Mouse (Mus musculus) thymus, adult 2 months (tissue): ENCODE measurements around the gene Fancd2os. TPM values are rescaled to one million over a fixed set of nuclear protein-coding genes. Genes with fewer than 3 reads are reported as not detected.

Source experiments
- DNase-seq: peaks from one replicate; pipeline ENCODE4 v3.0.0; 2021
- H3K27ac ChIP-seq: fragments of 200-500 bp; 2 replicates; pipeline ENCODE4 v1.5.1; 2012; ENCODE audit warnings: low read length, control low read depth; ENCODE audit not compliant: control insufficient read depth, insufficient read depth
- H3K27me3 ChIP-seq: fragments of 200-500 bp; 2 replicates; pipeline ENCODE4 v1.6.1; 2012; ENCODE audit warnings: mild to moderate bottlenecking, low read length, moderate library complexity, mixed read lengths; ENCODE audit not compliant: control insufficient read depth, insufficient read depth
- H3K36me3 ChIP-seq: fragments of 200-500 bp; 2 replicates; pipeline ENCODE4 v1.6.1; 2012; ENCODE audit warnings: mild to moderate bottlenecking, low read length, moderate library complexity; ENCODE audit not compliant: control insufficient read depth, insufficient read depth
- H3K4me1 ChIP-seq: fragments of 200-500 bp; replicated peaks from 2 replicates; pipeline ENCODE4 v1.6.1; 2012; ENCODE audit warnings: low read length; ENCODE audit not compliant: control insufficient read depth, insufficient read depth
- H3K4me3 ChIP-seq: fragments of 200-500 bp; 2 replicates; pipeline ENCODE4 v1.5.1; 2012; ENCODE audit warnings: mild to moderate bottlenecking, low read length, control low read depth, moderate library complexity; ENCODE audit not compliant: control insufficient read depth, insufficient read depth
- CTCF ChIP-seq: fragments of 200-500 bp; IDR thresholded peaks from 2 replicates; pipeline ENCODE4 v1.5.1; 2012; ENCODE audit warnings: mild to moderate bottlenecking, control low read depth, low read length, moderate library complexity, borderline replicate concordance; ENCODE audit not compliant: control insufficient read depth, poor library complexity, insufficient read depth; ENCODE audit errors: extremely low read depth
- POLR2A ChIP-seq: fragments of 200-500 bp; IDR thresholded peaks from 2 replicates; pipeline ENCODE4 v1.6.1; 2012; ENCODE audit warnings: mild to moderate bottlenecking, low read length, control low read depth, moderate library complexity; ENCODE audit not compliant: control insufficient read depth, poor library complexity, insufficient read depth; ENCODE audit errors: extremely low read depth
- WGBS: fragments of 180-500 bp; shearing (Covaris S2); methylation state at CpG from one replicate; pipeline ENCODE4 v1.1.7; 2018; 5-methylcytosine and 5-hydroxymethylcytosine counted together
- polyA plus RNA-seq: library from polyadenylated mRNA; depleted of rRNA; stranded (reverse); fragments of >200 nt; gene quantifications from 2 replicates; pipeline ENCODE4 v1.2.3, GENCODE M21; 2012; rRNA removed

Fancd2os gene
- polyA plus RNA-seq = not detected in 2 replicates

- no peak for TF ChIP-seq CTCF
- no peak for TF ChIP-seq POLR2A
- H3K4me3 ChIP-seq = no peak within 1 kb of the TSS
- H3K36me3 ChIP-seq = no peaks in the 10 kb centered on the region
- no peak within 1 kb of the TSS for H3K27ac ChIP-seq
- peaks cover 2% of the 10 kb centered on the region; the same call in 1 of the 2 replicates for H3K4me1 ChIP-seq
- WGBS = 95% methylated on average over 23 of the region's 23 CpGs
- H3K27me3 ChIP-seq = no peaks in the 10 kb centered on the region
- DNase-seq = no peak
Measured at GRCm38 (mm10) chr6:113600543-113601139, at the start of gene Fancd2os. Gene Fancd2os, minus strand, starts transcription at chr6:113600715.

- DNase-seq = no peak
- Histone ChIP-seq H3K4me3 (no peak overlapping the region), H3K27ac (no peak overlapping the region), H3K36me3 (no peaks in the 10 kb centered on the region), H3K4me1 (peaks cover 11% of the 10 kb centered on the region), H3K27me3 (no peaks in the 10 kb centered on the region)
- WGBS = 57% methylated on average over 4 of the region's 4 CpGs
- TF ChIP-seq CTCF (no peak), POLR2A (no peak)
Measured at GRCm38 (mm10) chr6:113650197-113650640, 49.7 kb upstream of the Fancd2os start.

GRCm38 (mm10) chr6:113649346-113650196 lies 49.1 kb upstream of the Fancd2os start:
- H3K36me3 ChIP-seq = no peaks in the 10 kb centered on the region
- peaks cover 10% of the 10 kb centered on the region for H3K4me1 ChIP-seq
- H3K4me3 ChIP-seq = no peak overlapping the region
- 86% methylated on average over 7 of the region's 7 CpGs for WGBS
- H3K27ac ChIP-seq = no peak overlapping the region
- TF ChIP-seq CTCF (no peak), POLR2A (no peak)
- DNase-seq = no peak
- no peaks in the 10 kb centered on the region for H3K27me3 ChIP-seq

GRCm38 (mm10) chr6:113644808-113645207 lies 44.3 kb upstream of the Fancd2os start:
- no peak for DNase-seq
- no peak overlapping the region; the same call in 1 of the 2 replicates for H3K27ac ChIP-seq
- 51% methylated on average over 8 of the region's 8 CpGs for WGBS
- H3K36me3 ChIP-seq = no peaks in the 10 kb centered on the region
- H3K4me3 ChIP-seq = no peak overlapping the region
- H3K27me3 ChIP-seq = no peaks in the 10 kb centered on the region
- H3K4me1 ChIP-seq = peaks cover 8% of the 10 kb centered on the region
- no peak for TF ChIP-seq CTCF
- no peak for TF ChIP-seq POLR2A

- TF ChIP-seq POLR2A = no peak
- no peak for TF ChIP-seq CTCF
- H3K27ac ChIP-seq = no peak overlapping the region
- H3K4me3 ChIP-seq = no peak overlapping the region
- DNase-seq = no peak
- WGBS = 96% methylated on average over 2 of the region's 2 CpGs
- H3K36me3 ChIP-seq = no peaks in the 10 kb centered on the region
- H3K27me3 ChIP-seq = no peaks in the 10 kb centered on the region
- H3K4me1 ChIP-seq = peaks cover 8% of the 10 kb centered on the region
Measured at GRCm38 (mm10) chr6:113643967-113644366, 43.5 kb upstream of the Fancd2os start.

GRCm38 (mm10) chr6:113643021-113643420 lies 42.5 kb upstream of the Fancd2os start:
- Histone ChIP-seq H3K36me3 (no peaks in the 10 kb centered on the region), H3K4me3 (no peak overlapping the region), H3K27ac (no peak overlapping the region), H3K27me3 (no peaks in the 10 kb centered on the region), H3K4me1 (peaks cover 8% of the 10 kb centered on the region)
- DNase-seq = no peak
- TF ChIP-seq CTCF (no peak), POLR2A (no peak)
- WGBS = 92% methylated on average over 4 of the region's 4 CpGs
